Mouse (Mus musculus): Measurements from ENCODE around the gene Olfr48.

DNA sequence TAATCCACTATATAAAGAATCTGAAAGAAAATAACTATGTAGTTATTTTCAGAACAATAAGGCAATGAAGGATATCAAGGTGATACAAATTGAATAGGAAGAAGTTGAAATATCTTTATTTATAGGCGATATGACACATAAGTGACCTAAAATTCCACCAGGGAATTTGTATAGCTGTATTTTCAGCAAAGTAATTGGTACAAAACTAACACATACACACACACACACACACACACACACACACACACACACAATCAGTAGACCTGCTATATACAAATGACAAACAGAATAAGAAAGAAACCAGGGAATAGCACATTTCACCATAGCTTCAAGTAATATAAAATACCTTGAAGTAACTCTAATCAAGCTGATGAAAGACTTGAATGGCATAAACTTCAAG is 27.8 kb downstream of the Olfr48 start:
- TF ChIP-seq CTCF (IDR thresholded peaks at IDR 0.05; ENCODE audit: control insufficient read depth, insufficient read depth, insufficient replicate concordance, low read depth, low read length) (no peak), POLR2A (IDR thresholded peaks at IDR 0.05; ENCODE audit: control insufficient read depth, low read depth, low read length) (no peak)

All from testis, adult 2 months (tissue).